Mouse (Mus musculus): ENCODE measurements around the gene Nppb. TPM values are rescaled to one million over a fixed set of nuclear protein-coding genes. Genes with fewer than 3 reads are reported as not detected.

Gene Nppb
- polyA plus RNA-seq, 1 experiment from 2014 or later: not detected

- Histone ChIP-seq H3K36me3 (ENCODE audit: inconsistent target) (peaks cover 16% of the 10 kb centered on the region), H3K79me2 (ENCODE audit: inconsistent target) (no peaks in the 10 kb centered on the region), H3K4me3 (ENCODE audit: inconsistent target) (no peak overlapping the region), H3K27ac (no peak overlapping the region)
- WGBS (ENCODE audit: missing documents): 44% methylated on average over 8 of the region's 8 CpGs
Observed at GRCm38 (mm10) chr4:148001866-148002265, 16.3 kb downstream of the Nppb start.

GRCm38 (mm10) chr4:148004361-148004760 is 18.8 kb downstream of the Nppb start:
- WGBS (ENCODE audit: missing documents): 95% methylated on average over 6 of the region's 7 CpGs
- H3K79me2 ChIP-seq (ENCODE audit: inconsistent target): no peaks in the 10 kb centered on the region
- no peak overlapping the region for H3K27ac ChIP-seq
- H3K4me3 ChIP-seq (ENCODE audit: inconsistent target): no peak overlapping the region
- H3K36me3 ChIP-seq (ENCODE audit: inconsistent target): peaks cover 39% of the 10 kb centered on the region

- Histone ChIP-seq H3K36me3 (ENCODE audit: inconsistent target) (peaks cover 80% of the 10 kb centered on the region), H3K27ac (no peak overlapping the region), H3K4me3 (ENCODE audit: inconsistent target) (no peak overlapping the region), H3K79me2 (ENCODE audit: inconsistent target) (no peaks in the 10 kb centered on the region)
- 90% methylated on average over 4 of the region's 4 CpGs for WGBS (ENCODE audit: missing documents)
Observed at GRCm38 (mm10) chr4:148008412-148008811, 22.8 kb downstream of the Nppb start.

- WGBS (ENCODE audit: missing documents): 96% methylated on average over 2 of the region's 2 CpGs
- no peak overlapping the region for H3K27ac ChIP-seq
- H3K79me2 ChIP-seq (ENCODE audit: inconsistent target): no peaks in the 10 kb centered on the region
- H3K36me3 ChIP-seq (ENCODE audit: inconsistent target): peaks cover 92% of the 10 kb centered on the region
- H3K4me3 ChIP-seq (ENCODE audit: inconsistent target): no peak overlapping the region
Observed at GRCm38 (mm10) chr4:148009641-148010040, 24.1 kb downstream of the Nppb start.

- H3K27ac ChIP-seq: no peak overlapping the region
- 87% methylated on average over 3 of the region's 3 CpGs for WGBS (ENCODE audit: missing documents)
- H3K4me3 ChIP-seq (ENCODE audit: inconsistent target): no peak overlapping the region
- peaks cover 96% of the 10 kb centered on the region for H3K36me3 ChIP-seq (ENCODE audit: inconsistent target)
- no peaks in the 10 kb centered on the region for H3K79me2 ChIP-seq (ENCODE audit: inconsistent target)
Observed at GRCm38 (mm10) chr4:148011332-148011731, 25.7 kb downstream of the Nppb start.

GRCm38 (mm10) chr4:148012216-148012615 is 26.6 kb downstream of the Nppb start:
- Histone ChIP-seq H3K27ac (no peak overlapping the region), H3K4me3 (ENCODE audit: inconsistent target) (no peak overlapping the region), H3K79me2 (ENCODE audit: inconsistent target) (no peaks in the 10 kb centered on the region), H3K36me3 (ENCODE audit: inconsistent target) (peaks cover 96% of the 10 kb centered on the region)
- WGBS (ENCODE audit: missing documents): 94% methylated on average over 4 of the region's 4 CpGs

- WGBS (ENCODE audit: missing documents): 97% methylated on average over 10 of the region's 10 CpGs
- peaks cover 98% of the 10 kb centered on the region for H3K36me3 ChIP-seq (ENCODE audit: inconsistent target)
Observed at GRCm38 (mm10) chr4:148015418-148015817, 29.8 kb downstream of the Nppb start.

GRCm38 (mm10) chr4:148016981-148017380 is 31.4 kb downstream of the Nppb start:
- no peaks in the 10 kb centered on the region for H3K79me2 ChIP-seq (ENCODE audit: inconsistent target)
- 88% methylated on average over 3 of the region's 3 CpGs for WGBS (ENCODE audit: missing documents)
- no peak overlapping the region for H3K27ac ChIP-seq
- peaks cover 98% of the 10 kb centered on the region for H3K36me3 ChIP-seq (ENCODE audit: inconsistent target)
- H3K4me3 ChIP-seq (ENCODE audit: inconsistent target): no peak overlapping the region

More at GRCm38 (mm10) chr4:148015418-148015817, 29.8 kb downstream of the Nppb start:
- no peak overlapping the region for H3K27ac ChIP-seq
- H3K79me2 ChIP-seq (ENCODE audit: inconsistent target): no peaks in the 10 kb centered on the region
- H3K4me3 ChIP-seq (ENCODE audit: inconsistent target): no peak overlapping the region

GRCm38 (mm10) chr4:148018410-148018809 is 32.8 kb downstream of the Nppb start:
- Histone ChIP-seq H3K36me3 (ENCODE audit: inconsistent target) (peaks cover 96% of the 10 kb centered on the region), H3K79me2 (ENCODE audit: inconsistent target) (no peaks in the 10 kb centered on the region), H3K27ac (no peak overlapping the region), H3K4me3 (ENCODE audit: inconsistent target) (no peak overlapping the region)
- WGBS (ENCODE audit: missing documents): 83% methylated on average over 2 of the region's 2 CpGs

- peaks cover 75% of the 10 kb centered on the region for H3K36me3 ChIP-seq (ENCODE audit: inconsistent target)
- H3K79me2 ChIP-seq (ENCODE audit: inconsistent target): no peaks in the 10 kb centered on the region
- H3K27ac ChIP-seq: no peak overlapping the region
- no peak overlapping the region for H3K4me3 ChIP-seq (ENCODE audit: inconsistent target)
- WGBS (ENCODE audit: missing documents): 95% methylated on average over 2 of the region's 3 CpGs
Observed at GRCm38 (mm10) chr4:148024003-148024402, 38.4 kb downstream of the Nppb start.

GRCm38 (mm10) chr4:148029297-148029696 is 43.7 kb downstream of the Nppb start:
- Histone ChIP-seq H3K27ac (no peak overlapping the region), H3K79me2 (ENCODE audit: inconsistent target) (peaks cover 15% of the 10 kb centered on the region; the same call in 1 of the 2 replicates), H3K4me3 (ENCODE audit: inconsistent target) (no peak overlapping the region), H3K36me3 (ENCODE audit: inconsistent target) (peaks cover 24% of the 10 kb centered on the region)
- WGBS (ENCODE audit: missing documents): 100% methylated on average over 6 of the region's 7 CpGs

GRCm38 (mm10) chr4:148030506-148030905 is 44.9 kb downstream of the Nppb start:
- Histone ChIP-seq H3K4me3 (ENCODE audit: inconsistent target) (no peak overlapping the region), H3K27ac (no peak overlapping the region), H3K36me3 (ENCODE audit: inconsistent target) (peaks cover 12% of the 10 kb centered on the region; the same call in 1 of the 2 replicates), H3K79me2 (ENCODE audit: inconsistent target) (peaks cover 28% of the 10 kb centered on the region; the same call in 1 of the 2 replicates)
- WGBS (ENCODE audit: missing documents): 98% methylated on average over 5 of the region's 5 CpGs

GRCm38 (mm10) chr4:148033858-148034410 is 48.3 kb downstream of the Nppb start:
- Histone ChIP-seq H3K4me3 (ENCODE audit: inconsistent target) (no peak overlapping the region), H3K27ac (no peak overlapping the region), H3K79me2 (ENCODE audit: inconsistent target) (peaks cover 53% of the 10 kb centered on the region), H3K36me3 (ENCODE audit: inconsistent target) (no peaks in the 10 kb centered on the region; the same call in 1 of the 2 replicates)
- WGBS (ENCODE audit: missing documents): 64% methylated on average over 5 of the region's 7 CpGs

GRCm38 (mm10) chr4:148035440-148035839 is 49.9 kb downstream of the Nppb start:
- H3K79me2 ChIP-seq (ENCODE audit: inconsistent target): peaks cover 68% of the 10 kb centered on the region
- no peak overlapping the region for H3K4me3 ChIP-seq (ENCODE audit: inconsistent target)
- 97% methylated on average over 3 of the region's 3 CpGs for WGBS (ENCODE audit: missing documents)
- H3K27ac ChIP-seq: no peak overlapping the region
- H3K36me3 ChIP-seq (ENCODE audit: inconsistent target): no peaks in the 10 kb centered on the region
